In genomic region chr17:32052237-32053080, GRCm38 (mm10) we compare ENCODE assay signal across 11 mouse cellular contexts. TPM values are rescaled to one million over a fixed set of nuclear protein-coding genes. Genes with fewer than 3 reads are reported as not detected.
A peak's percentile ranks its signal among the peaks of the same experiment; 100 is the strongest.
DNase-seq lines count a peak whose midpoint lies in the region.
"Had no signal": no experiment of that assay in that cellular context is flagged by ENCODE, and none has a peak within 500 bp of the region (broad histone marks: within the 10 kb centered on the region; RNA-seq: fewer than 3 reads in every experiment).

No protein-coding gene starts in this region.

- intact Hi-C loops in heart, postnatal 14 days (cut with DNase I), result no loop called here

- DNase-seq in cerebellum, postnatal 10 days, result peak; percentile 30 to 49
- DNase-seq in cerebellum, adult 9-11 months, result no peak
- DNase-seq in layer of hippocampus, adult 11-12 months (ENCODE audit: low spot score), result peak; percentile 28
- DNase-seq in layer of hippocampus, adult 9-10 months (ENCODE audit: low spot score), result no peak
- DNase-seq in 416B (ENCODE audit: low read depth), result peak; percentile 54
- peak; percentile 27 to 32 for DNase-seq in heart, postnatal 14 days
- DNase-seq in embryo, embryonic 9.5 days (ENCODE audit: extremely low spot score), result no peak
- no peak for DNase-seq in gastrocnemius, postnatal 4 days (ENCODE audit: low spot score in 2 of 2)
- DNase-seq: adrenal gland, postnatal 25 days; cerebellum, adult 9-10 months; kidney, postnatal 4 days had no signal

RNA-seq across cellular contexts. Expression of gene Hsf2bp, which starts 16.3 kb away (rescaled TPM):
- under 1 TPM; 0.76 to 0.83 TPM for total RNA-seq in heart, postnatal 14 days (2021)
- total RNA-seq in gastrocnemius, postnatal 4 days (2021), result 1 to 10 TPM; 6.1 to 8.2 TPM

RNA-seq across cellular contexts. Expression of gene Rrp1b, which starts 16.6 kb away (rescaled TPM):
- 1 to 10 TPM; 7.9 to 8.6 TPM for total RNA-seq in heart, postnatal 14 days (2021)
- total RNA-seq in gastrocnemius, postnatal 4 days (2021), result 10 to 100 TPM; 17.3 to 29.4 TPM

Comparison
In these comparisons a context has a peak if more than half of its experiments do, and no peak if none do; other contexts are left out.
1. DNase-seq: peak in cerebellum, postnatal 10 days (2 of 2), layer of hippocampus, adult 11-12 months (single experiment), 416B (single experiment) and heart, postnatal 14 days (2 of 2); none in cerebellum, adult 9-11 months (single experiment), layer of hippocampus, adult 9-10 months (single experiment), embryo, embryonic 9.5 days (single experiment) and gastrocnemius, postnatal 4 days (0 of 2).